Mouse (Mus musculus): ENCODE measurements around the gene Ppara.
A peak's percentile ranks its signal among the peaks of the same experiment; 100 is the strongest.

Gene Ppara

DNA sequence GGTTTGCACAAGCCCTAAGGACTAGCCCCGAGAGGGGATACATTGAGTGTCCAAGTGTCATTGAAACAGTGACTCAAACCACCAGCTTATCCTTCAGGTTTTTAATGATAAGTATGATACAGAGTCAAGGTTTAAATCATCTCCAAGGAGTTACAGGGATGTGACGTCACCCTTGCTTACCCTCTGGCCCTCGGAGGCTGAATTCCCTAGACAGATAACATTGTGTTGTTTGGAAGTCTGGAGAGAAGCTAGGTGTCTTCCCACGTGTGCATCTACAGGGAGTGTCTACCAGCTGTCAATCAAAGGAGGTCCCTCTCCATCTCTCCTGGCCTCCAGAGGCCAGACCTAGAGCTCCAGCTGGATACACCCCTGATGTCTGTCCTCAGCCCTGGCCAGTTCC lies 72.1 kb downstream of the Ppara start:
- DNase-seq (ENCODE audit: low spot score in 2 of 2): no peak

DNA sequence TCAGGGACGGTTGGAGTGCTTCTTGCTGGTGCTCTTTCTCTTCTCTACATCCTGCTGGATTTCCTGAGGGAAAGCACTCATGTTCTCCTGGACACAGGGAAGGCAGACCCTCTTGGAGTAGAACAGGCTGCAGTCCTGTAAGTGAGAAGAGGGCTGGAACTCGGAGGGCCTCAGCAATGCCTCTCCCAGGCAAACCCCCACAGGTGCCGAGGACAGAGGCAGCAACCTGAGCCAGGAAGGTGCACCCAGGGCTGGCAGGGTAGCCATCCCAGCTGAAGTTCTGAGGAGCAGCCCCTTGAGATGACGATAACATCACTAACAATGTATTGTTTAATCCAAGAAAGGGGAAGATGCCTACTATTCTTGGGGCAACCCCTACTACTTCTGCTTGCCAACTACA lies 72.6 kb downstream of the Ppara start:
- no peak for DNase-seq (ENCODE audit: low spot score in 2 of 2)

DNA sequence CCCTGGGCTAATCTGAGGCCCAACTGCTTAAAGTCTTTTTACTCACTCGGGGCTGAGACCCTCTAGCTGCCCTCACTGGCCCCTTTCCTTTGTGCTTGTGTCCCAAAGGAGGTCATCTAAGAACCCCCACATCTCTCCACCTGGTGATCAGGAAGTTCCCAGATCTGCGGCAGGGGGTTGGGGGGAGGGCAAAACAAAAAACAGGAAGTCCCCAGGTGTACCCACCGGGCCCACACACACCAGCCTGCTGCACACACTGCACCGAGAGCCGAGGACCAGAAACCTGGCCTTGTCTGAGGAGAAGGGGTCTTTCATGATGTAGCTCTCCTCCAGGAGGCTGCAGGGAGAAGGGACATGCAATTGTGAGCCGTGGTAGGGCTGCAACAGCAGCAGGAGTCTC lies 73.2 kb downstream of the Ppara start:
- no peak for DNase-seq (ENCODE audit: low spot score in 2 of 2)

- no peak for DNase-seq (ENCODE audit: low spot score in 2 of 2)
Measured at GRCm38 (mm10) chr15:85808434-85808833, 73.7 kb downstream of the Ppara start.

DNA sequence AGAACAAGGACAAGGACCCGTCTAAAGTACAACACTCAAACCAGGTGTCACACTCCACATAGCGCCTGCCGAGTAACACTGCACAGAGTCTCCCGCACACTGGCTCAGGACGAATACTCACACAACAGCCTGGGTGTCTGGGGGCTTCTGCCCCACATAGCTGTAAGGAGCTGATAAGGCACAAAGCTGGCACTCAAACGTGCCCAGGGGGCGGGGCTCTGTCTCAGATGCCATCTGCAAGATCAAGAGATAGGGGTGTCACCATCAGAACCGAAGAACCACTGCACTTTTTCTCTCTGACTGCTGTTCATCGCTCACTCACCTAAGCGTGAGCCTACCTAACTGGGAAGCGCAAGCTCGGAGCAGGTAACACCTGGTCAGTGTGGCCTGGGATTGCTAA lies 74.3 kb downstream of the Ppara start:
- DNase-seq (ENCODE audit: low spot score in 2 of 2): no peak

- no peak for DNase-seq (ENCODE audit: low spot score in 2 of 2)
Measured at GRCm38 (mm10) chr15:85810462-85810805, 75.7 kb downstream of the Ppara start.

DNA sequence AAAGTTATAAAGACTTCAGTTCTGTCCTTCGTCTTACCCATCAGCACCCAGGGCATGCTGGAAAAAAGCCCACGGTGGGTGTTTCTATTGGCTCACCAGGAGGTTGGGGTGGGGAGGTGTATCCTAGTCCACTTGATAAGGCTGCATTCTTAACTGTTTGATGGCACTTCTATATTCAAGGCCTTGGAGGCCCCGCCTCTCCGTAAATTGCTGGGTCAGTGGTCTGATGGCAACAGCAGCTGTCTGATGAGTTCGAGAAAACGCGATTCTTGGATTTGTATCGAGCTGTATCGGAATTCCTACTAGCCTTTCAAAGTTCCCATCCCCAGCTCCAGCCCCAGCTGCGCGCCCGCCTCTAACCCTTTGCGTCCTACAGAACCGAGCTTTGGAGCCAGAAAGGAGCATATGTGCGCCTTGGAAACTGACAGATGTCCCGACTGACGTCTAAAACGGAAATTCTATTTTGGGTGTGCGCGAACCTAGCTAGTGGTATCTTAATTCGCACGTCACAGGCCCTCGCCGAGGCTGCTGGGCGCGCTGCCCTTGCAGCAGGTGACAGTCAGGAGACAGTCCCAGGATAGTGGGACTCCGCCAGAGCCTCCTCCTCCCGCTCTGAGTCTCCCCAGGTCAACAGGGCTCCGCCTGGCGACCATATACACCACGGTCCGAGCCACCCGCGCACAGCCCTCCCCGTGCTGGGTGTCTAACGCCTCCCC lies 76.2 kb downstream of the Ppara start:
- peak; percentile 62 to 84 for DNase-seq (ENCODE audit: low spot score in 2 of 2)

DNA sequence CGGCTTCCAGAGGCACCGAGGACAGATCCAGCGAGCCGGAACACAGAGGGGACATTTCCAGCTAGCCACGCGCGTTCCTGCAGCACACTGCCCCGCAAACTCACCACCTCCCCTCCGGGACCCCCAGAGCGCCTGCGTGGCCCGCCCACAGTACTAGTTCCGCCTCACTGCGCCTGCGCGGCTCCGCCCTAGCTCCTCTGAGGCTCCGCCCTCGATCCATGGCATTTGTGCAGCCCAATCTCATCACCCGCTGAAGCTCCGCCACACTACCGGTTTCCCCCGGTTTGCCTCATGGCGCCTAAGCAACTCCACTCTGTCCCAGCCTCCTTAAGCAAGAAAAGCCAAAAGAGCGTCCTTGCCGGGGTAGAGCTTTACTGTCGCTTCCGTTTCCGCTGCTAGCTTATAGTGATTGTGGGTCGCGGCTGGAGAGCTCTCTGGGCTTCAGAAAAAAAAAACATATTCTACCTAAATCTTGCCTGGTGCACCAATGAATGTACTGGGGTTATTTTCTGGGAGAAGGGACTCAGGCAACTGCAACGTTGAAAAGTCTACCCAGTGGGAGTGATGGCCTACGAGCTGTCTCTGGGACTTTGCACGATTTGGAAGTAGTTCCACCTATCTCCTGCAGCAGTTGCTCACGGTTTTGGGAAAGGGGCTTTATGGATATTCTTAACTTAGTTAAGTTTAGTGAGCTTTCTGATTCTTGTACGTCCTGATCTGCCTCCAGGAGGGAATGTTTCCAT lies 76.9 kb downstream of the Ppara start, which contains the start of gene Cdpf1:
Cdpf1 (minus strand) TSS at position 163 of the 743 bp plus-strand sequence.
- peak; percentile 96 to 99 for DNase-seq (ENCODE audit: low spot score in 2 of 2)

DNA sequence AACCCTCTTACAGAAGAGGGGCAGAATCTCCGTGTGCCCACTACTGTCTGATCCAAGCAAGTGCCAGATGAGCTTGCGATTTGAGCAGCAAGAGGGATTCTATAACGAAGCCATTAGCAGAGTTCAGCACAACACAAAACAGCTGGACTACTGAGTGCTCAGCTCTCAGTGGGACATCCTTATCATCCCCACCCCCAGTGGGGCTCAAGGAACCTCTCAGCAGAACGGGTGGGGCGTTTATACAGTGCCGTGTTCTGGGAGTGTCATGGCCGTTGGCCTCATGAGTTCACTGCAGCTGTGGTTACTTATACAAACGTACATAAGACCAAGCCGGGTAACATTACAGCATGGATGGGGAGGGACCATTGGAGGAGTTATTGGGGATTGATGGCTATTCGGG lies 78.6 kb downstream of the Ppara start:
- no peak for DNase-seq (ENCODE audit: low spot score in 2 of 2)

- DNase-seq (ENCODE audit: low spot score in 2 of 2): peak in 1 of 2 experiments; percentile 22
Measured at GRCm38 (mm10) chr15:85821203-85822010, 86.6 kb downstream of the Ppara start, which contains the start of gene Pkdrej. Pkdrej (minus strand) TSS chr15:85821734.

- DNase-seq (ENCODE audit: low spot score in 2 of 2): no peak
Measured at GRCm38 (mm10) chr15:85822011-85822359, 87.2 kb downstream of the Ppara start.

- DNase-seq (ENCODE audit: low spot score in 2 of 2): no peak
Measured at GRCm38 (mm10) chr15:85826676-85827075, 91.9 kb downstream of the Ppara start.

GRCm38 (mm10) chr15:85828071-85828470 lies 93.3 kb downstream of the Ppara start:
- no peak for DNase-seq (ENCODE audit: low spot score in 2 of 2)

DNA sequence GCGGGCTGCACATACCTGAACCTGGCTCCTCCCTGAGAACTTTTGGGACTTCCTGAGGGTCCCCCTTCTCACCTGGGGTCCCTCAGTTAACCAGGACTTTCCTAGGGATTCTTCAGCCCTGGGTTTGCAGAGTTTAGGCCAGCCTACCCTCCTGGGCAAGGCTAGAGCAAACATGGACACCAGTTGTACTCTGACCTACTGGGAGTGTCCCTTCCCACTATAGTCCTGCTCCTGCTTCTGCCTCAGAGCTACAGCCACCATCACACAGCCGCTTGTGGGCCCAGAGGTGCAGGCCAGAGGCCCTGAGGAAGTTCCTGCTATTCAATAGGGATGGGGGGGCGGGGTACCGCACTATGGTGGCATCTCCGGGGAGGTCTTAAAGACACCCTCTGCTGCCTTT lies 94.7 kb downstream of the Ppara start:
- DNase-seq (ENCODE audit: low spot score in 2 of 2): no peak

DNA sequence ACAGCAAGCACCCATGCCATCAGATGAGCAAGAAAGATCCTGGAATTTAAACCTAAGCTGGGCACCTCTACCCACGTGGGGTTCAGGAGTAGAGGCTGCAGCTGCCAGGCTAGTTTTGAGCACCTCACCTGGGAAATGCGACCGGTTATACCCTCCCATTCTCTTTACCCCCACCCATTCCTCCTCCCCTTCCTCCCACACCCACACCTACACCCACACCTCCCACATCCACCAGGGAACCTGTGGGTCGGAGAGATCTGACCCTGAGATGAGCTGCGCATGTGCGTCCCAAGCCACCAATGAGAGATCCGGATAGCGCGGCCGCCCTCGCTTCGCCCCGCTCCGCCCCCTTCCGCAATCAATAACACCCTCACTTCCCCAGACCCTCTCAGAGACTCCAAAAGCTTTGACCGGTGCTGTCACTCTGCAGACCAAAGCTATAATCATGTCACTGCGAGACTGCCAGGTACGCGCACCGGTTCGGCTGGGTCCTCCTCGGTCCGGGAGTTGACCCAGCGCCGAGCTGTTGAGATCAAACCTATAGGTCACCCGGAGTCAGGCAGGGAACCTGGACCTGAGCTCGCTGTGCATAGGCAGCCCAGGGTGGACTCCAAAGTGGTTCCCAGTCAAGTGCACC lies 97.3 kb downstream of the Ppara start, which contains the start of gene Ttc38:
Ttc38 (plus strand) TSS at position 353 of the 637 bp plus-strand sequence.
- peak; percentile 62 to 87 for DNase-seq (ENCODE audit: low spot score in 2 of 2)

DNA sequence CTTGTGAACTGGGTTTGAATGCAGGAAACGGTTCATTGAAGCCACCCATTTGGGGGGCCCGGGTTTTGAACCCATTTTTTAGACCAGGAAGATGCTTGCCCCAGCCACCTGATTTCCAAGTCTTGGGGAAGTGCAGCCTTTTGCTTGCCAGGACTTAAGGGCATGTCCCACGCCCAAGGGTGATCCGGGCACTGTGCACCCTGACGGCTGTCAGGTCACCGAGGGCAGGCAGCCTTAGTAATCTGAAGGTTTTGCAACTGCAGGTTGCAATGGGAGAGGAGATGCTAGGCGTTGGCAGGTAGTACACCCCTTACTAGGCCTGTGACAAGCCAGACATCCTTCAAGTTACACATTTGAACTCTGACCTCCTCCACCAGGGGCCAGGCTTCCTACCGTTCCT lies 97.8 kb downstream of the Ppara start:
- DNase-seq (ENCODE audit: low spot score in 2 of 2): no peak

- DNase-seq (ENCODE audit: low spot score in 2 of 2): no peak
Measured at GRCm38 (mm10) chr15:85835335-85835734, 100.6 kb downstream of the Ppara start.

GRCm38 (mm10) chr15:85836887-85837286 lies 102.1 kb downstream of the Ppara start:
- DNase-seq (ENCODE audit: low spot score in 2 of 2): no peak

DNA sequence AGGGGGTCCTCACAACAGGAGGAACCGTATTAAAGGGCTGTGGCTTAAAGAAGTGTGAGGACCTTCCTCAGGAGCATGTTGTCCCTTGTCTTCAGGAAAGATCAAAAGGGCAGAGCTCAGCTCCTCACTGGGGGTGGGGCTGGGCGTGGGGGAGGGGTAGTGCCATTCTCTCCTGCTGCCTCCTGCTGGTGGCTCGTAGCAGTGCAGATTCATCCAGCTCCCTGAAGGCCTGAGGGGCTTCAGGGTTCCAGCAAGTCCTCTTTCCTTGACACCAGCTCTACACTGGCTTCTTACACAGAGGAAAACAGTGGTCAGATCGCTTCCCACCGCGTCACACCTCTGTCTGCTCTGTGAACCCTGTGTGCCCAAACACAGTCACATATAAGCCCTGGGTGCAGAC lies 106.2 kb downstream of the Ppara start:
- no peak for DNase-seq (ENCODE audit: low spot score in 2 of 2)

DNA sequence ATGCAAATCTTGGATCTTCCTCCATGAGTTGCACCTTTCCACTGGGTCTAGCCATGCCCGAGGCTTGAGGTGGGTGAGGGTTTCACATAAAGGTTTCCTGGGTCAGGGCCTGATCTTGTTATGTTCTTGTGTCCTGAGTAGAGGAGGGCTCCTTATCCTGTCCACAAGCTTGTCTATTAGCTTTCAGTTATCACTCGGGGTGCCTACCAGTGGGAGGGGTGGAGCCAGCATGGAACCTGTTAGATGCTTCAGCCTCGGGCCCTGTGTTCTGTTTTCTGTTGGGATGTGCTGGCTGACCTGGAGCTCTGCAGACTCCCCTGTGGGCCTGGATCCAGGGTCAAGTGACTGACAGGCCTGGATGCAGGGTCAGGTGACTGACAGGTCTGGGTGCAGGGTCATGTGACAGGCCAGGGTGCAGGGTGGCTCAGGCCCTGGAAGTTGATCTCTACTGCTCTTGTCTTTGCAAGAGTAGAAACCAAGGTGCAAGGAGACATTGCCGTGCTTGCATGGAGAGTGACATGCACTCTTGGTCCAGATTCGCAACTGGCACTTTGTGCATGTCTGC lies 107.1 kb downstream of the Ppara start:
- DNase-seq (ENCODE audit: low spot score in 2 of 2): no peak

GRCm38 (mm10) chr15:85845071-85845470 lies 110.3 kb downstream of the Ppara start:
- no peak for DNase-seq (ENCODE audit: low spot score in 2 of 2)
